Mouse (Mus musculus): ENCODE results near the gene B230118H07Rik.

The B230118H07Rik gene

GRCm38 (mm10) chr2:101525091-101525490, 124.2 kb downstream of the B230118H07Rik start:
- no peak for DNase-seq (ENCODE audit: low spot score in 2 of 2)

GRCm38 (mm10) chr2:101520503-101520902, 128.8 kb downstream of the B230118H07Rik start:
- no peak for DNase-seq (ENCODE audit: low spot score in 2 of 2)

- DNase-seq (ENCODE audit: low spot score in 2 of 2), result no peak
Measured at GRCm38 (mm10) chr2:101519928-101520327, 129.4 kb downstream of the B230118H07Rik start.
